Mouse (Mus musculus) brown adipose tissue, adult 24 weeks (tissue): ENCODE measurements around the gene Itm2b. TPM values are rescaled to one million over a fixed set of nuclear protein-coding genes. Genes with fewer than 3 reads are reported as not detected.
A peak's percentile ranks its signal among the peaks of the same experiment; 100 is the strongest.

Experiments
- H3K27ac ChIP-seq: fragments of 200-500 bp; replicated peaks from 2 replicates; pipeline ENCODE4 v1.5.1; 2012; ENCODE audit warnings: low read depth, mild to moderate bottlenecking, low read length
- H3K4me1 ChIP-seq: fragments of 200-500 bp; 2 replicates; pipeline ENCODE4 v1.6.1; 2012; ENCODE audit warnings: low read length, mixed read lengths; ENCODE audit not compliant: control insufficient read depth, insufficient read depth, insufficient read length
- H3K4me3 ChIP-seq: fragments of 200-500 bp; 2 replicates; pipeline ENCODE4 v1.5.1; 2012; ENCODE audit warnings: low read depth, mild to moderate bottlenecking, low read length, moderate library complexity; ENCODE audit not compliant: insufficient read depth
- polyA plus RNA-seq: library from polyadenylated mRNA; stranded (reverse); fragments of >200 nt; gene quantifications from 2 replicates; pipeline ENCODE4 v1.2.4, GENCODE M21; 2012; ENCODE audit not compliant: missing spikeins, insufficient read depth, insufficient read length

Gene Itm2b
- polyA plus RNA-seq, 1 experiment = 1,115 TPM

- H3K4me3 ChIP-seq = no peak overlapping the region
- H3K4me1 ChIP-seq = peaks cover 10% of the 10 kb centered on the region
- H3K27ac ChIP-seq = no peak overlapping the region
Measured at GRCm38 (mm10) chr14:73403351-73403750, 18.3 kb upstream of the Itm2b start.

- Histone ChIP-seq H3K27ac (peak overlapping the region; percentile 43), H3K4me1 (peaks cover 10% of the 10 kb centered on the region), H3K4me3 (no peak overlapping the region)
Measured at GRCm38 (mm10) chr14:73402296-73403035, 17.4 kb upstream of the Itm2b start.

GRCm38 (mm10) chr14:73401408-73401807 is 16.3 kb upstream of the Itm2b start:
- H3K27ac ChIP-seq = no peak overlapping the region
- H3K4me1 ChIP-seq = peaks cover 10% of the 10 kb centered on the region
- H3K4me3 ChIP-seq = no peak overlapping the region

GRCm38 (mm10) chr14:73399866-73400618 is 15.0 kb upstream of the Itm2b start:
- H3K4me1 ChIP-seq = peaks cover 10% of the 10 kb centered on the region
- no peak overlapping the region for H3K4me3 ChIP-seq
- H3K27ac ChIP-seq = no peak overlapping the region

- peaks cover 10% of the 10 kb centered on the region for H3K4me1 ChIP-seq
- H3K27ac ChIP-seq = no peak overlapping the region
- no peak overlapping the region for H3K4me3 ChIP-seq
Measured at GRCm38 (mm10) chr14:73398367-73398996, 13.4 kb upstream of the Itm2b start.

- Histone ChIP-seq H3K4me3 (no peak overlapping the region), H3K27ac (no peak overlapping the region), H3K4me1 (no peaks in the 10 kb centered on the region)
Measured at GRCm38 (mm10) chr14:73395750-73396149, 10.7 kb upstream of the Itm2b start.

GRCm38 (mm10) chr14:73394263-73395006 is 9.3 kb upstream of the Itm2b start:
- Histone ChIP-seq H3K4me1 (no peaks in the 10 kb centered on the region), H3K4me3 (no peak overlapping the region), H3K27ac (no peak overlapping the region)

- Histone ChIP-seq H3K27ac (no peak overlapping the region), H3K4me1 (peaks cover 5% of the 10 kb centered on the region; the same call in 1 of the 2 replicates), H3K4me3 (no peak overlapping the region)
Measured at GRCm38 (mm10) chr14:73391457-73391856, 6.4 kb upstream of the Itm2b start.

GRCm38 (mm10) chr14:73390196-73390595 is 5.1 kb upstream of the Itm2b start:
- H3K27ac ChIP-seq = no peak overlapping the region
- no peak overlapping the region for H3K4me3 ChIP-seq
- peaks cover 7% of the 10 kb centered on the region for H3K4me1 ChIP-seq

- H3K4me3 ChIP-seq = no peak overlapping the region
- H3K27ac ChIP-seq = peak overlapping the region; percentile 85
- peaks cover 7% of the 10 kb centered on the region for H3K4me1 ChIP-seq
Measured at GRCm38 (mm10) chr14:73389059-73389458, 4.0 kb upstream of the Itm2b start.

- peaks cover 7% of the 10 kb centered on the region for H3K4me1 ChIP-seq
- H3K27ac ChIP-seq = peak overlapping the region; percentile 85
- H3K4me3 ChIP-seq = no peak overlapping the region
Measured at GRCm38 (mm10) chr14:73388546-73388945, 3.5 kb upstream of the Itm2b start.

- peaks cover 11% of the 10 kb centered on the region for H3K4me1 ChIP-seq
- no peak overlapping the region; the same call in 1 of the 2 replicates for H3K27ac ChIP-seq
- H3K4me3 ChIP-seq = no peak overlapping the region
Measured at GRCm38 (mm10) chr14:73386493-73386892, 1.4 kb upstream of the Itm2b start.

GRCm38 (mm10) chr14:73385720-73386374 is 758 bp upstream of the Itm2b start:
- peaks cover 16% of the 10 kb centered on the region for H3K4me1 ChIP-seq
- no peak overlapping the region for H3K4me3 ChIP-seq

GRCm38 (mm10) chr14:73384546-73384912 is 560 bp downstream of the Itm2b start:
- peak overlapping the region; percentile 85 for H3K4me3 ChIP-seq
- H3K27ac ChIP-seq = peak overlapping the region; percentile 88
- H3K4me1 ChIP-seq = peaks cover 20% of the 10 kb centered on the region

More at GRCm38 (mm10) chr14:73385720-73386374, 758 bp upstream of the Itm2b start:
- H3K27ac ChIP-seq = peak overlapping the region; percentile 77
